Mouse (Mus musculus) kidney, postnatal 10 days (tissue): ENCODE measurements around the gene Cpox.
"Not testable (repeated sequence)": the region's sequence is repeated elsewhere in the genome, so short reads cannot be mapped to it uniquely, and the experiment has no call there.

ENCODE experiments used
- DNase-seq: peaks from one replicate; pipeline ENCODE4 v3.0.0; 2021; ENCODE audit warnings: mixed read lengths

Gene Cpox

GRCm38 (mm10) chr16:58669917-58670630 is at the start of gene Cpox:
Gene Cpox (plus strand): TSS chr16:58670292.
- DNase-seq: peak; percentile 87

- no peak for DNase-seq
These were observed 47.7 kb upstream of the Cpox start for GRCm38 (mm10) chr16:58622377-58622776.

GRCm38 (mm10) chr16:58623114-58623513 is 47.0 kb upstream of the Cpox start:
- DNase-seq: no peak

GRCm38 (mm10) chr16:58623944-58624343 is 46.1 kb upstream of the Cpox start:
- DNase-seq: peak; percentile 64

- no peak for DNase-seq
These were observed 42.3 kb upstream of the Cpox start for GRCm38 (mm10) chr16:58627597-58628335.

- no peak for DNase-seq
These were observed 41.8 kb upstream of the Cpox start for GRCm38 (mm10) chr16:58628336-58628680.

GRCm38 (mm10) chr16:58628968-58629367 is 41.1 kb upstream of the Cpox start:
- DNase-seq: no peak

- DNase-seq: no peak
These were observed 40.4 kb upstream of the Cpox start for GRCm38 (mm10) chr16:58629736-58630135.

GRCm38 (mm10) chr16:58635866-58636265 is 34.2 kb upstream of the Cpox start:
- no peak for DNase-seq

GRCm38 (mm10) chr16:58637448-58637847 is 32.6 kb upstream of the Cpox start:
- DNase-seq: no peak

- DNase-seq: no peak
These were observed 32.1 kb upstream of the Cpox start for GRCm38 (mm10) chr16:58638016-58638415.

GRCm38 (mm10) chr16:58638689-58639175 is 31.4 kb upstream of the Cpox start, which contains the start of gene E330017A01Rik:
Gene E330017A01Rik (minus strand): TSS chr16:58638739.
- DNase-seq: no peak

- no peak for DNase-seq
These were observed 20.1 kb upstream of the Cpox start for GRCm38 (mm10) chr16:58649979-58650378.

GRCm38 (mm10) chr16:58655751-58656150 is 14.3 kb upstream of the Cpox start:
- DNase-seq: no peak

- no peak for DNase-seq
These were observed 13.6 kb upstream of the Cpox start for GRCm38 (mm10) chr16:58656526-58656925.

- DNase-seq: no peak
These were observed 11.4 kb upstream of the Cpox start for GRCm38 (mm10) chr16:58658668-58659067.

- no peak for DNase-seq
These were observed 8.3 kb upstream of the Cpox start for GRCm38 (mm10) chr16:58661826-58662225.

- no peak for DNase-seq
These were observed 7.8 kb upstream of the Cpox start for GRCm38 (mm10) chr16:58662287-58662791.

- DNase-seq: no peak
These were observed 7.1 kb upstream of the Cpox start for GRCm38 (mm10) chr16:58663021-58663420.

- DNase-seq: no peak
These were observed 6.3 kb upstream of the Cpox start for GRCm38 (mm10) chr16:58663816-58664215.

- DNase-seq: not testable (repeated sequence)
These were observed 5.0 kb upstream of the Cpox start for GRCm38 (mm10) chr16:58665137-58665536.

- DNase-seq: not testable (repeated sequence)
These were observed 3.4 kb upstream of the Cpox start for GRCm38 (mm10) chr16:58666681-58667080.

- DNase-seq: no peak
These were observed 1.5 kb upstream of the Cpox start for GRCm38 (mm10) chr16:58668586-58668985.

- peak; percentile 25 for DNase-seq
These were observed 828 bp upstream of the Cpox start for GRCm38 (mm10) chr16:58669264-58669663.
